Comparison of ENCODE assay signal across 10 mouse cellular contexts in genomic region chr2:74135963-74136623, GRCm38 (mm10).
DNase-seq lines count a peak whose midpoint lies in the region; ATAC-seq lines count a peak whose summit lies in the region.
"Had no signal": no experiment of that assay in that cellular context is flagged by ENCODE, and none has a peak within 500 bp of the region (broad histone marks: within the 10 kb centered on the region; RNA-seq: fewer than 3 reads in every experiment).

No protein-coding gene starts in this region.

- peak; percentile 46 to 67 for DNase-seq in cerebellum, postnatal 14 days
- DNase-seq in cerebellum, adult 11-12 months, result no peak
- DNase-seq in adipocyte (ENCODE audit: low spot score), result no peak
- no peak for DNase-seq in gastrocnemius, postnatal 25 days
- DNase-seq: adrenal gland, postnatal 25 days had no signal

- 0 out of 2 replicates have a peak, but pooled peaks cover 3% of the 10 kb centered on the region for H3K27me3 ChIP-seq in kidney, embryonic 16.5 days (ENCODE audit: insufficient read depth, low read length)
- H3K27me3 ChIP-seq in kidney, embryonic 14.5 days (ENCODE audit: control insufficient read depth, insufficient read depth, low read length), result no peaks in the 10 kb centered on the region
- 0 out of 2 replicates have a peak, but pooled peaks cover 11% of the 10 kb centered on the region for H3K27me3 ChIP-seq in embryonic facial prominence, embryonic 15.5 days
- H3K27me3 ChIP-seq in midbrain, embryonic 13.5 days, result peaks cover 16% of the 10 kb centered on the region; the same call in 1 of the 2 replicates

- no peaks in the 10 kb centered on the region for H3K36me3 ChIP-seq in kidney, embryonic 16.5 days (ENCODE audit: insufficient read depth, low read length)
- no peaks in the 10 kb centered on the region for H3K36me3 ChIP-seq in kidney, embryonic 14.5 days (ENCODE audit: control insufficient read depth, insufficient read depth, low read length)
- no peaks in the 10 kb centered on the region for H3K36me3 ChIP-seq in embryonic facial prominence, embryonic 15.5 days
- H3K36me3 ChIP-seq in midbrain, embryonic 13.5 days, result no peaks in the 10 kb centered on the region
- H3K36me3 ChIP-seq: kidney, embryonic 15.5 days had no signal

- peak; percentile 6; the same call in 1 of the 2 replicates for ATAC-seq in kidney, embryonic 16.5 days (ENCODE audit: low FRiP score, low TSS enrichment)
- ATAC-seq in kidney, embryonic 14.5 days (ENCODE audit: low FRiP score, low TSS enrichment), result no peak
- peak; percentile 39; the same call in 1 of the 2 replicates for ATAC-seq in embryonic facial prominence, embryonic 15.5 days (ENCODE audit: insufficient number of reproducible peaks, low FRiP score, low TSS enrichment, low read depth)
- peak; percentile 68 for ATAC-seq in midbrain, embryonic 13.5 days

- H3K27ac ChIP-seq in kidney, embryonic 16.5 days (ENCODE audit: low read length), result no peak overlapping the region
- H3K27ac ChIP-seq in kidney, embryonic 14.5 days (ENCODE audit: low read depth, low read length), result no peak overlapping the region
- no peak overlapping the region for H3K27ac ChIP-seq in embryonic facial prominence, embryonic 15.5 days (replicated peaks)
- peak overlapping the region; percentile 62 for H3K27ac ChIP-seq in midbrain, embryonic 13.5 days
- H3K27ac ChIP-seq: kidney, embryonic 15.5 days had no signal

- WGBS in kidney, embryonic 16.5 days, result 56% methylated on average over 15 of the region's 15 CpGs
- 52% methylated on average over 15 of the region's 15 CpGs for WGBS in kidney, embryonic 14.5 days
- 43% methylated on average over 15 of the region's 15 CpGs for WGBS in embryonic facial prominence, embryonic 15.5 days
- 33% methylated on average over 15 of the region's 15 CpGs for WGBS in midbrain, embryonic 13.5 days

- no peaks in the 10 kb centered on the region for H3K4me1 ChIP-seq in kidney, embryonic 16.5 days (ENCODE audit: insufficient read depth, low read length)
- H3K4me1 ChIP-seq in kidney, embryonic 14.5 days (ENCODE audit: control insufficient read depth, insufficient read depth, low read length), result peaks cover 3% of the 10 kb centered on the region; the same call in 1 of the 2 replicates
- H3K4me1 ChIP-seq in embryonic facial prominence, embryonic 15.5 days, result peaks cover 11% of the 10 kb centered on the region
- H3K4me1 ChIP-seq in midbrain, embryonic 13.5 days (replicated peaks), result peaks cover 49% of the 10 kb centered on the region

- H3K4me2 ChIP-seq in kidney, embryonic 16.5 days (replicated peaks; ENCODE audit: low read depth, low read length), result no peak overlapping the region
- H3K4me2 ChIP-seq in kidney, embryonic 14.5 days (replicated peaks; ENCODE audit: low read depth, low read length), result no peak overlapping the region
- no peak overlapping the region; the same call in 1 of the 2 replicates for H3K4me2 ChIP-seq in embryonic facial prominence, embryonic 15.5 days (replicated peaks)
- peak overlapping the region; percentile 22; the same call in 1 of the 2 replicates for H3K4me2 ChIP-seq in midbrain, embryonic 13.5 days (replicated peaks)
- H3K4me2 ChIP-seq: kidney, embryonic 15.5 days had no signal

- H3K9ac ChIP-seq in kidney, embryonic 16.5 days (replicated peaks; ENCODE audit: low read length), result no peak overlapping the region
- no peak overlapping the region for H3K9ac ChIP-seq in kidney, embryonic 14.5 days (ENCODE audit: low read depth, low read length)
- H3K9ac ChIP-seq in embryonic facial prominence, embryonic 15.5 days, result no peak overlapping the region
- H3K9ac ChIP-seq in midbrain, embryonic 13.5 days (replicated peaks), result no peak overlapping the region; the same call in 1 of the 2 replicates
- H3K9ac ChIP-seq: kidney, embryonic 15.5 days had no signal

- no peaks in the 10 kb centered on the region for H3K9me3 ChIP-seq in kidney, embryonic 16.5 days (ENCODE audit: low read length)
- H3K9me3 ChIP-seq in kidney, embryonic 14.5 days (ENCODE audit: control insufficient read depth, low read length), result no peaks in the 10 kb centered on the region
- H3K9me3 ChIP-seq in embryonic facial prominence, embryonic 15.5 days (replicated peaks), result no peaks in the 10 kb centered on the region
- no peaks in the 10 kb centered on the region for H3K9me3 ChIP-seq in midbrain, embryonic 13.5 days
- H3K9me3 ChIP-seq: kidney, embryonic 15.5 days had no signal

- no peak overlapping the region for H3K4me3 ChIP-seq in kidney, embryonic 16.5 days (ENCODE audit: low read length)
- no peak overlapping the region for H3K4me3 ChIP-seq in kidney, embryonic 14.5 days (ENCODE audit: low read length)
- no peak overlapping the region for H3K4me3 ChIP-seq in embryonic facial prominence, embryonic 15.5 days (replicated peaks)
- H3K4me3 ChIP-seq in midbrain, embryonic 13.5 days (replicated peaks), result no peak overlapping the region
- H3K4me3 ChIP-seq: kidney, embryonic 15.5 days had no signal

Comparison
In these comparisons a context has a peak if more than half of its experiments do, and no peak if none do; other contexts are left out.
1. DNase-seq: peak in cerebellum, postnatal 14 days (2 of 2); none in cerebellum, adult 11-12 months (single experiment), adipocyte (single experiment) and gastrocnemius, postnatal 25 days (single experiment).